Mouse (Mus musculus) MEL (cell line): ENCODE data around the gene Gp9.

ENCODE experiments used
- CTCF ChIP-seq, 3 experiments: IDR thresholded peaks in 2 of 3; conservative IDR thresholded peaks in 1 of 3; 2 replicates each; pipeline ENCODE4 v1.5.1; 2011 to 2012; ENCODE audit warnings: low read length in 3 of 3, low read depth in 2 of 3, mild to moderate bottlenecking in 2 of 3, improper control_type of control experiment in 1 of 3, inconsistent platforms in 1 of 3, mixed read lengths in 1 of 3, moderate library complexity in 1 of 3; ENCODE audit not compliant: control insufficient read depth in 1 of 3, insufficient read depth in 1 of 3, poor library complexity in 1 of 3, severe bottlenecking in 1 of 3
- EP300 ChIP-seq, 2 experiments: IDR thresholded peaks; 2 replicates each; pipeline ENCODE4 v1.6.1; 2011; ENCODE audit warnings: improper control_type of control experiment in 2 of 2, low read length in 2 of 2, low read depth in 1 of 2, mild to moderate bottlenecking in 1 of 2
- POLR2A ChIP-seq, 2 experiments: IDR thresholded peaks; 2 replicates each; pipeline ENCODE4 v1.6.1; 2011 to 2012; ENCODE audit warnings: low read length in 2 of 2, mild to moderate bottlenecking in 2 of 2, control low read depth in 1 of 2, improper control_type of control experiment in 1 of 2, low read depth in 1 of 2, moderate library complexity in 1 of 2; ENCODE audit not compliant: control insufficient read depth in 1 of 2, insufficient read depth in 1 of 2, poor library complexity in 1 of 2
- SIN3A ChIP-seq: IDR thresholded peaks from 2 replicates; pipeline ENCODE4 v1.6.1; 2012; ENCODE audit warnings: low read length, improper control_type of control experiment, inconsistent platforms
- SMC3 ChIP-seq: IDR thresholded peaks from 2 replicates; pipeline ENCODE4 v1.6.1; 2011; ENCODE audit warnings: low read depth, low read length, improper control_type of control experiment

GRCm38 (mm10) chr6:87763376-87764280 is 14.2 kb upstream of the Gp9 start:
- TF ChIP-seq CTCF (IDR thresholded peaks at IDR 0.05 in 2 of 3, conservative IDR thresholded peaks at IDR 0.05 in 1 of 3; ENCODE audit: control insufficient read depth in 1 of 3, insufficient read depth in 1 of 3, low read depth in 2 of 3, low read length in 3 of 3, poor library complexity in 1 of 3, severe bottlenecking in 1 of 3) (peak; percentile 43 to 89 (median 78)), SMC3 (peak; percentile 90), EP300 (IDR thresholded peaks at IDR 0.05; ENCODE audit: low read depth in 1 of 2, low read length in 2 of 2) (peak; percentile 39 to 50; a peak in 1 of 4 replicates), POLR2A (IDR thresholded peaks at IDR 0.05; ENCODE audit: control insufficient read depth in 1 of 2, insufficient read depth in 1 of 2, low read depth in 1 of 2, low read length in 2 of 2, poor library complexity in 1 of 2) (no peak), SIN3A (no peak)
